Mouse (Mus musculus) heart, adult 2 months (tissue): Measurements from ENCODE around the gene Pla2g4b.

Source experiments
- EP300 ChIP-seq: fragments of 200-500 bp; IDR thresholded peaks from 2 replicates; pipeline ENCODE4 v1.6.1; 2011; ENCODE audit warnings: low read depth, low read length, control low read depth; ENCODE audit not compliant: insufficient read depth
- POLR2A ChIP-seq: fragments of 200-500 bp; IDR thresholded peaks from 2 replicates; pipeline ENCODE4 v1.6.1; 2011; ENCODE audit warnings: mild to moderate bottlenecking, low read depth, low read length, control low read depth; ENCODE audit not compliant: insufficient read depth

- TF ChIP-seq EP300 (no peak), POLR2A (no peak)
These were observed 37.6 kb upstream of the Pla2g4b start for GRCm38 (mm10) chr2:119995391-119996281.
